Mouse (Mus musculus): Measurements from ENCODE around the gene Cog7.

The Cog7 gene

DNA sequence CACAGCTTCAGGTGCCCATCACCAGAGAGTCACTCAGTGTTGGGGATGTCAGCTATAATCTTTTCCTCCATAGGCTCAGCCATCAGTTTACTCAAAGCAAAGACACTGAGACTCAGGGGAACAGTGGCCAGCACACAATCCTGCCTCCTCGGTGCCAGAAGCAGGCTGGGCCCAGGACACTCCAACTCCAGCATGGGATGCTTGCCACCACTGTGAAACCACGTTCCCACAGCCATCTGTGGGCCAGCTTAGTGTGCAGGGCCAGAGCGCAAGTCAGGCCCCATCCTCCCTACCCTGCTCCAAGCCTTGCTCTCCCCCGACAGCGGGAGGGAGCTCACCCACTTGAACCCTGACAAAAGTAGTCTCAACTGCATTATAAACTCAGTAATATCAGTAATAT is 35.3 kb downstream of the Cog7 start:
- no peak for DNase-seq

DNA sequence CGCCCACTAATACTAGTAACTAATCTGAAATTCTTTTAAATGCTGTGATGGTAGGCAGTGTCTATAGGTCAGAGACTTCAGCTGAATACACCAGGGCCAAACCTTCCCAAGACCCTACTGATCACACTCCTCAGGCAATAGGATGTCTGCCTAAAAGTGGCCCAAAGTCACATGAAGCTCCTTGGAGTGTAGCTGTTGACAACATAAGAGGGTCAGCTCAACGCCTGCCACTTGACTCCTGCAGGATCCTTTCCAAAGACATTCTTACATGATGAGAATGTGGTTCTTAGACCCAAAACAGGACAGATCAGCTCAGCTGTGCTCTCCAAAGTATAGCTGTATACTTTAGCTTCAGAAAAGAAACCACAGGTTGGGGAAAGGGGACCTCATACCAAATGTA is 39.1 kb downstream of the Cog7 start:
- no peak for DNase-seq

- DNase-seq, result peak; percentile 44
These were observed 39.9 kb downstream of the Cog7 start for GRCm38 (mm10) chr7:121941640-121942039.

- peak; percentile 20 for DNase-seq
These were observed 40.5 kb downstream of the Cog7 start for GRCm38 (mm10) chr7:121941016-121941415.

GRCm38 (mm10) chr7:121939729-121940128 is 41.8 kb downstream of the Cog7 start:
- no peak for DNase-seq

GRCm38 (mm10) chr7:121939244-121939643 is 42.3 kb downstream of the Cog7 start:
- DNase-seq, result no peak

GRCm38 (mm10) chr7:121938124-121938891 is 43.2 kb downstream of the Cog7 start:
- DNase-seq, result no peak

DNA sequence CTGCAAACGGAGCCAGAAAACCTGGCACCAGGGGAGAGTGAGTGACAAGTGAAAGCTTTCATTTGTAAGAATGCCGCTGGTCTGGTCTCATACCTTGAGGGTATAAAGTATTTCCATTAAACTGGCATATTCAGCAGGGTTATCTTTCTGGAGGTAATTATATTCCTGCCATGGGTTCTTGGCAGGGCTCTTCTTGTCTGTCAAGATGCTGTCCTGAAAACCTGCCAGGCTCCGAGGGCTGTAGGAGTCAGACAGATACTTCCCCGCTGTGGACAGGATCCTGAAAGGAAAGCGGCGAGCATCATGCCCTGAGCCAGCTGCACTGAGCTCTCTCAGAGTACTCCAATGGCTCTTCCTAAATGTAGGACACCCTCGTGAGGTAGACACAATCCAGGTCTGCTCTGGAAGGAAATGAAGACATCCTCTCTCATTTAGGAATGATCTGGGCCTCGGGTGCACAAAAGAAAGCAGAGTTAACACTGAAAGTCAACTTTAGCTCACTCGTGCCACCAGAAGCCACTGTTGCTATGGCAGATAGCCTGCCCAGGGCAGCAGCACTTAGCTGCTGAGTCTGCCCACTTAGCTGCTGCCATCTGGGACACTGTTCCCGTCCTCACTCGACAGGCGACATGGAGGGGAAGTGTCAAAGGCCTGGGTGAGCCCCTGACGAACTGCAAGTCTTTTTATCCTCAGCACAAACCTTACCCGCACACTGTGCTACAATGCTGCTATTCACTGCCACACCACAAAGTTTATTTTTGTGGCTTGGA is 44.5 kb downstream of the Cog7 start:
- DNase-seq, result no peak

GRCm38 (mm10) chr7:121935906-121936794 is 45.4 kb downstream of the Cog7 start:
- DNase-seq, result peak; percentile 57

GRCm38 (mm10) chr7:121934346-121934745 is 47.2 kb downstream of the Cog7 start:
- DNase-seq, result no peak

GRCm38 (mm10) chr7:121933675-121934074 is 47.8 kb downstream of the Cog7 start:
- DNase-seq, result peak; percentile 15

DNA sequence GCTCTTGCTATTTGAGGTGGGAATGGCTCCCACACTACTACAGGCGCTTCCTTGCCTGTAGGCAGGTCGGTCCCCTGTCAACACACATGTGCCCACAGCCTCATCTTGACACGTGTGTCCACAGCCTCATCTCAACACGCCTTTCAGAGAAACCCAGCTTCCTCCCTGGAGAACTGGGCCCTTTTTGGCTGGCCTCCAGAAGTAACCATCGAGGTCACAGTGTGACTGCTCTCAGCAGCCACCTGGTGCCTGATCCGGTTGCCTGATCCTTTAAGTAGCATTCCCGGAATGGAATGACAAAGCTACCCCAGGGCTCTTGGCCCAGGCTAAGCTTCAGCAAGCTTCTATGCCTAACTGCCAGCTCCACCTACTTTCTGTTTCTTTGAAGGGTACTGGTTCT is 50.3 kb downstream of the Cog7 start:
- DNase-seq, result peak; percentile 36

DNA sequence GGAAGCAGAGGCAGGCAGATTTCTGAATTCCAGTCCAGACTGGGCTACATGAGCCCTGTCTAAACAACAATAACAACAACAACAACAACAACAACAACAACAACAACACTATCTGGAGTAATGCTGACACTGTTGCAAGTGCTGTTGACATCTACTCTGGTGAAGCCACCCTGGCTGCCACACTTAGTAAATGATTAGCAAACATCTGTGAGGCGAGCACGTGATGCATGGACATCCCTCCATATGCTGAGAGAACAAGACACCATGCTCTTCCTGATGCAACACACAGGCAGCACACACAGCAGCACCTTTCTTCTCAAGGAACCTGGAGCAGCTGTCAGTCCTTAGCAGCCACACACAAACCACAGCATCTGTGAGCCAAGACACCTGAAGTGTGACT is 53.6 kb downstream of the Cog7 start:
- DNase-seq, result no peak

GRCm38 (mm10) chr7:121924361-121924760 is 57.1 kb downstream of the Cog7 start:
- DNase-seq, result no peak

GRCm38 (mm10) chr7:121913944-121914343 is 67.6 kb downstream of the Cog7 start:
- DNase-seq, result no peak

DNA sequence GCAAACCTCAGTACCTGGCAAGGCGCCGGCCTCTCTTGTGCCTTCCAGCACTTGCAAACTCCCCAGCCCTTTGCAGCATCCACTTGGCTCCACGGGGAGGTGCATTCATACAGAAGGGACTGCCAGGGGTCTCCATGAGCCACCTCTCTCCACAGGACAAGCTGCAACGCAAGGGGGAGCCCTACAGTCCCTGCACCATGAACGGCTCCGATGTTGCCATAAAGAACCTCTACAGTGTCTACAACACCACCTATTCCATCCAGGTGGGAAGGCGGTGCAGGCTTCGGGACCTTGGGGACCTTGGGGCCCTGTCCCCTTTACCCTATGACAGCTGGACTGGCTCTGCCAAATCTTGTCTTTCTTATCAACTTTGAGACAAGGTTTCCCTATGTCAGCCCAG is 69.3 kb downstream of the Cog7 start:
- DNase-seq, result no peak

DNA sequence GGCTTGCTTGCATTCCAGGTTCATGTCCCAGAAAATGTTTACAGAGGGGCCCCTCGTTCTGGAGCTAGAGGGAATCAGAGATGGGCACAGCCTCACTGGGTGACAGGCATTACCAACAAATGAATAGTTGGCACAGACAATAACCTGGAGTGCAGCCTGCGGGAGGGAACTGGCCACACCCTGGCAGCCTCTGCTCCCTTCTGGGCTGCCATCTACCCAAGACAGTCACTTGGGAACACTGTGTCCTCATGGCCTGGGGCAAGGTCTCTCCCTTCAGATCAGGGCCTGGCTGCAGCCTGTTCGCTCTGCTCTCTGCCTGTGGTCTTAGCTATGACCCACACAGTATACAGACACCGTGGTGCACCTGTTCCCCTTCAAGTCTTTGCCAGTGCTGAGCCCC is 74.6 kb downstream of the Cog7 start:
- DNase-seq, result peak; percentile 6

- no peak for DNase-seq
These were observed 78.6 kb downstream of the Cog7 start for GRCm38 (mm10) chr7:121902757-121903411.

DNA sequence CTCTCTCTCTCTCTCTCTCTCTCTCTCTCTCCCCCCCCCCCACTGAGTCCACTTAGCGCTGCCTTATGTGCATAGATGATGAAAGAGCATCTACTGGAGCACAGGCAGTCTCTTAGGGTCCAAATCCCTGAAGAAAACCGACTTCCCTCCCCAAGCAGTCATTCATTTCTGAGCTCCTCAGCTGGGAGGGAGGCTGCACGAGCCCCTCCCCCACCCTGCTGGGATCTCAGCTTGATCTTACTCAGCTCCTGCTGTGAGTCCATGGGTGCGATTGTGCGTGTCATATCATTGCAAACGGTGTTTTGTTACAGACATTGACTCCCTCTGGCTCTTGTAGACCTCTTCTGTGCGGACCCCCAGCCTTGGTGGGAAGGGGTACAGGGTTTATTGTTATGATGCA is 81.6 kb downstream of the Cog7 start:
- no peak for DNase-seq

DNA sequence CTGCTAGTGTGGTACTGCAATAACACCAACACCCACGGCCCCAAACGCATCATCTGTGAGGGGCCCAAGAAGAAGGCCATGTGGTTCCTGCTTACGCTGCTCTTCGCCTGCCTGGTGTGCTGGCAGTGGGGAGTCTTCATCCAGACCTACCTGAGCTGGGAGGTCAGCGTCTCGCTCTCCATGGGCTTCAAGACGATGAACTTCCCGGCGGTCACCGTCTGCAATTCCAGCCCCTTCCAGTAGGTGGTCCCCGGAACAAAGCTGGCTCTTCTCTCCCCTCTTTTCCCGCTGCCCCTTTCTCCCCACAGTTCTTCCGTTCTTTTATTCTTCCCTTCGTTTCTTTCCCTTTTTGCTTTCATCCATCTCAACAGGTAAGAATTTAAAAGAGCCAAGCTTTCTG is 82.2 kb downstream of the Cog7 start:
- peak; percentile 54 for DNase-seq

DNA sequence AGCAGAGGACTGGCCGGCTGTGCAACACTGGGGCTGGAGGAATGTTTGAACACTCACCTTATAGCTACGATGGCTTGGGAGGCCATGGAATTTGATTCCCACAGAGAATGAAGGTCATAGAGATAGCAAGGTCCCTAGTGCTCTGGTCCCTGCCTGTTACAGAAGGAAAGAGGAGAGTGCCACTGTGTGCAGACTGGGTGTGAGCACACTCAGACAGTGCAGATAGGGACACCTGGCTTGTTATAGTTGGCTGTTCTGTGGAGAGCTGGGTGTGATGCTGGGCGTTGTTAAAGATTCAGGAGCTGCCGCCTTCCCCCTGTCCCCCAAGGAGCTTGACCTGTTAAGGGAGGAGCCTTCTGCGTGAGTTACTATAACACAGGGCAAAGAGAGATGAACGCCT is 84.8 kb downstream of the Cog7 start:
- DNase-seq, result no peak

- no peak for DNase-seq
These were observed 90.7 kb downstream of the Cog7 start for GRCm38 (mm10) chr7:121890636-121891360.
